Mouse (Mus musculus): Measurements from ENCODE around the gene Psen2.

Gene Psen2

GRCm38 (mm10) chr1:180263364-180263997 is at the start of gene Psen2:
Psen2 (minus strand) TSS chr1:180263438.
- no peak for DNase-seq (ENCODE audit: low spot score in 2 of 2)

- DNase-seq (ENCODE audit: low spot score in 2 of 2), result no peak
Measured at GRCm38 (mm10) chr1:180312792-180313311, 49.6 kb upstream of the Psen2 start.

- DNase-seq (ENCODE audit: low spot score in 2 of 2), result no peak
Measured at GRCm38 (mm10) chr1:180312286-180312685, 49.0 kb upstream of the Psen2 start.

GRCm38 (mm10) chr1:180308897-180309296 is 45.7 kb upstream of the Psen2 start:
- no peak for DNase-seq (ENCODE audit: low spot score in 2 of 2)

GRCm38 (mm10) chr1:180307661-180308060 is 44.4 kb upstream of the Psen2 start:
- DNase-seq (ENCODE audit: low spot score in 2 of 2), result no peak

- no peak for DNase-seq (ENCODE audit: low spot score in 2 of 2)
Measured at GRCm38 (mm10) chr1:180306889-180307288, 43.7 kb upstream of the Psen2 start.

- DNase-seq (ENCODE audit: low spot score in 2 of 2), result no peak
Measured at GRCm38 (mm10) chr1:180303600-180303999, 40.4 kb upstream of the Psen2 start.

- no peak for DNase-seq (ENCODE audit: low spot score in 2 of 2)
Measured at GRCm38 (mm10) chr1:180302253-180303120, 39.2 kb upstream of the Psen2 start.

GRCm38 (mm10) chr1:180300997-180301396 is 37.8 kb upstream of the Psen2 start:
- DNase-seq (ENCODE audit: low spot score in 2 of 2), result no peak

GRCm38 (mm10) chr1:180300292-180300691 is 37.1 kb upstream of the Psen2 start:
- no peak for DNase-seq (ENCODE audit: low spot score in 2 of 2)

- no peak for DNase-seq (ENCODE audit: low spot score in 2 of 2)
Measured at GRCm38 (mm10) chr1:180299697-180300096, 36.5 kb upstream of the Psen2 start.

- no peak for DNase-seq (ENCODE audit: low spot score in 2 of 2)
Measured at GRCm38 (mm10) chr1:180296088-180296487, 32.9 kb upstream of the Psen2 start.

- DNase-seq (ENCODE audit: low spot score in 2 of 2), result no peak
Measured at GRCm38 (mm10) chr1:180290358-180290757, 27.1 kb upstream of the Psen2 start.

GRCm38 (mm10) chr1:180289788-180290187 is 26.6 kb upstream of the Psen2 start:
- DNase-seq (ENCODE audit: low spot score in 2 of 2), result no peak

GRCm38 (mm10) chr1:180288872-180289468 is 25.7 kb upstream of the Psen2 start:
- DNase-seq (ENCODE audit: low spot score in 2 of 2), result no peak

GRCm38 (mm10) chr1:180288227-180288626 is 25.0 kb upstream of the Psen2 start:
- DNase-seq (ENCODE audit: low spot score in 2 of 2), result no peak

GRCm38 (mm10) chr1:180286081-180286831 is 23.0 kb upstream of the Psen2 start:
- no peak for DNase-seq (ENCODE audit: low spot score in 2 of 2)

GRCm38 (mm10) chr1:180283813-180284768 is 20.9 kb upstream of the Psen2 start:
- DNase-seq (ENCODE audit: low spot score in 2 of 2), result no peak

- no peak for DNase-seq (ENCODE audit: low spot score in 2 of 2)
Measured at GRCm38 (mm10) chr1:180282581-180282980, 19.3 kb upstream of the Psen2 start.

- no peak for DNase-seq (ENCODE audit: low spot score in 2 of 2)
Measured at GRCm38 (mm10) chr1:180279648-180280047, 16.4 kb upstream of the Psen2 start.

- no peak for DNase-seq (ENCODE audit: low spot score in 2 of 2)
Measured at GRCm38 (mm10) chr1:180277563-180277962, 14.3 kb upstream of the Psen2 start.

Measured in right cerebral cortex, postnatal 36 days (tissue).